Mouse (Mus musculus): ENCODE measurements at regions not wholly inside any gene's neighbourhood (a gene's known extent, or its start where the extent isn't known, plus 50 kb on each side); places are given as distances from the start of the nearest gene placed in this dataset.
A peak's percentile ranks its signal among the peaks of the same experiment; 100 is the strongest.

GRCm38 (mm10) chr11:92858170-92858569 lies 239.7 kb upstream of the Car10 start:
- no peak for DNase-seq (ENCODE audit: low read depth, low spot score)

- DNase-seq (ENCODE audit: low read depth, low spot score), result peak; percentile 27
Measured at GRCm38 (mm10) chr11:92889693-92890454, 208.0 kb upstream of the Car10 start.

- no peak for DNase-seq (ENCODE audit: low read depth, low spot score)
Measured at GRCm38 (mm10) chr11:92899296-92899695, 198.5 kb upstream of the Car10 start.

All from skeletal muscle tissue, adult 2 months (tissue).